In genomic region chr10:126077313-126077966, GRCm38 (mm10) we compare ENCODE assay signal across 26 mouse cellular contexts.
"Had no signal": no experiment of that assay in that cellular context is flagged by ENCODE, and none has a peak within 500 bp of the region (broad histone marks: within the 10 kb centered on the region; RNA-seq: fewer than 3 reads in every experiment).

No protein-coding gene starts in this region.

- DNase-seq: gastrocnemius, adult 2 months; gastrocnemius, postnatal 25 days; heart, postnatal 10 days; heart, postnatal 4 days; kidney, adult 18-20 months; kidney, adult 8-10 months; kidney, postnatal 10 days; kidney, postnatal 25 days; kidney, postnatal 4 days; liver; liver, embryonic 13.5 days had no signal

- H3K27me3 ChIP-seq: heart, embryonic 13.5 days; heart, embryonic 15.5 days; hindbrain, embryonic 12.5 days; intestine, embryonic 15.5 days; limb, embryonic 12.5 days; liver, embryonic 13.5 days had no signal

- H3K9ac ChIP-seq: heart, embryonic 13.5 days; heart, embryonic 15.5 days; hindbrain, embryonic 12.5 days; hindbrain, embryonic 14.5 days; intestine, embryonic 15.5 days; limb, embryonic 12.5 days; liver, embryonic 13.5 days had no signal

- H3K9me3 ChIP-seq: heart, embryonic 10.5 days; heart, embryonic 15.5 days; hindbrain, embryonic 10.5 days; hindbrain, embryonic 12.5 days; intestine, embryonic 15.5 days; limb, embryonic 10.5 days; limb, embryonic 12.5 days had no signal

- H3K27ac ChIP-seq: gastrocnemius, adult 2 months; heart, embryonic 10.5 days; heart, embryonic 13.5 days; heart, embryonic 15.5 days; hindbrain, embryonic 10.5 days; hindbrain, embryonic 12.5 days; hindbrain, embryonic 14.5 days; intestine, embryonic 15.5 days; layer of hippocampus, adult 2 months; left cerebral cortex, adult 2 months; limb, embryonic 10.5 days; limb, embryonic 12.5 days; liver, embryonic 13.5 days had no signal

- H3K36me3 ChIP-seq: heart, embryonic 10.5 days; heart, embryonic 13.5 days; heart, embryonic 15.5 days; hindbrain, embryonic 10.5 days; hindbrain, embryonic 12.5 days; intestine, embryonic 15.5 days; limb, embryonic 10.5 days; limb, embryonic 12.5 days; liver, embryonic 13.5 days had no signal

- H3K4me2 ChIP-seq: heart, embryonic 13.5 days; heart, embryonic 15.5 days; hindbrain, embryonic 12.5 days; hindbrain, embryonic 14.5 days; intestine, embryonic 15.5 days; limb, embryonic 12.5 days; liver, embryonic 11.5 days; liver, embryonic 13.5 days had no signal

- H3K4me3 ChIP-seq: gastrocnemius, adult 2 months; heart, embryonic 10.5 days; heart, embryonic 13.5 days; heart, embryonic 15.5 days; hindbrain, embryonic 10.5 days; hindbrain, embryonic 12.5 days; intestine, embryonic 15.5 days; layer of hippocampus, adult 2 months; left cerebral cortex, adult 2 months; limb, embryonic 10.5 days; limb, embryonic 12.5 days; liver, embryonic 13.5 days had no signal

- ATAC-seq: hindbrain, embryonic 16.5 days; inflammation-experienced regulatory T-cells, adult 6 months; intestine, embryonic 15.5 days; intestine, postnatal 0 days had no signal

- H3K4me1 ChIP-seq: heart, embryonic 10.5 days; heart, embryonic 13.5 days; heart, embryonic 15.5 days; hindbrain, embryonic 10.5 days; hindbrain, embryonic 12.5 days; intestine, embryonic 15.5 days; limb, embryonic 10.5 days; limb, embryonic 12.5 days; liver, embryonic 13.5 days had no signal
